Mouse (Mus musculus) telencephalon, adult 2 months (tissue): Measurements from ENCODE around the gene Arf1.

Experiments used
- DNase-seq: peaks from one replicate; pipeline ENCODE4 v3.0.0-alpha.2; 2011; ENCODE audit warnings: low read depth, low spot score

Gene Arf1

GRCm38 (mm10) chr11:59228122-59228953 is at the start of gene Arf1:
TSS of gene Arf1 (minus strand) at chr11:59228270.
- peak; percentile 91 for DNase-seq

GRCm38 (mm10) chr11:59276877-59277276 is 48.8 kb upstream of the Arf1 start:
- DNase-seq = no peak

GRCm38 (mm10) chr11:59274184-59274583 is 46.1 kb upstream of the Arf1 start:
- no peak for DNase-seq

GRCm38 (mm10) chr11:59266727-59267126 is 38.7 kb upstream of the Arf1 start:
- no peak for DNase-seq

- DNase-seq = no peak
Measured at GRCm38 (mm10) chr11:59265154-59265813, 37.2 kb upstream of the Arf1 start.

GRCm38 (mm10) chr11:59264593-59264992 is 36.5 kb upstream of the Arf1 start:
- DNase-seq = no peak

GRCm38 (mm10) chr11:59263870-59264563 is 35.9 kb upstream of the Arf1 start:
- DNase-seq = no peak

- no peak for DNase-seq
Measured at GRCm38 (mm10) chr11:59262308-59262707, 34.2 kb upstream of the Arf1 start.

GRCm38 (mm10) chr11:59260706-59261493 is 32.8 kb upstream of the Arf1 start:
- DNase-seq = no peak

- DNase-seq = no peak
Measured at GRCm38 (mm10) chr11:59259647-59260046, 31.6 kb upstream of the Arf1 start.

- no peak for DNase-seq
Measured at GRCm38 (mm10) chr11:59248101-59248500, 20.0 kb upstream of the Arf1 start.

GRCm38 (mm10) chr11:59243856-59244255 is 15.8 kb upstream of the Arf1 start:
- DNase-seq = no peak

GRCm38 (mm10) chr11:59241841-59242240 is 13.8 kb upstream of the Arf1 start:
- DNase-seq = no peak

- no peak for DNase-seq
Measured at GRCm38 (mm10) chr11:59239796-59240195, 11.7 kb upstream of the Arf1 start.

GRCm38 (mm10) chr11:59239428-59239785 is 11.3 kb upstream of the Arf1 start:
- DNase-seq = no peak

- DNase-seq = no peak
Measured at GRCm38 (mm10) chr11:59238525-59239427, 10.7 kb upstream of the Arf1 start.

GRCm38 (mm10) chr11:59232797-59233196 is 4.7 kb upstream of the Arf1 start:
- no peak for DNase-seq

- DNase-seq = no peak
Measured at GRCm38 (mm10) chr11:59230144-59230760, 2.2 kb upstream of the Arf1 start.

- DNase-seq = no peak
Measured at GRCm38 (mm10) chr11:59227604-59228121, 407 bp downstream of the Arf1 start.
